In the genomic region with DNA sequence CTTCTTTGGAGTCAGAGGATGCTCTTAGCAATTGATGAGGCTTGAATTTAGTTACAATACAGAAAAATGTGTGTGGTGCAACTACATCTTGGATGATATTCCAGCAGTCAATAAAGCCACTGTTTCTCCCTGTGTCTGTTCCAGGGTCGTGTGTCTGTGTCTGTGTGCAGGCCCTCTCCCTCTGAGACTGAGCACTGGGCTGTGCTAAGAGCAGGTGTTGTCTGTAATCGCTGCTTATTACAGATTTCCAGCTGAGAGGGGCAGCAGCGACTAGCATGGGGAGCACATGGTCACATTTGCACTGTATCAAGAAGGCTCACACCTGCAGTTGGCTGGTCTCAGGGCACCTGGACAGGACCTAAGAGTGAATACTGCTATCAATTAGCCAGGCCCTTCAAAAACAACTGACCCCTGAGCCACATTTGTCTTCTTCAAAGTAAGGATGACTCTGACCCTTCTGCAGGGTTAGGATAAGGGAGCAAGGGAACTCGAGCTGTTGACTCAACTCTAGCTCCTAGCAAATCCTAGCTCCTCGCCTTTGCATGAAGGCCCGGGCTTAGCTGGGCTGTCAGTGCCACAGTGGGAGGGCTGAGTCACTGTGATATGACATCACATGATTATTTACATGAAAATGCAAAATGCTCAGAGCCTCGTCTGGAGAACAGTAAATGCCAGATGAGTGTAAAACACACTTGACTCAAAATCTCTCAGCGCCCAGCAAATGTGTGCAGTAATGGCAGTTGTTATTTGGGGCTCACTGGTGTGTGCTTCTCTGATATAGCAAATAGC, we compare ENCODE assay signal across 16 mouse cellular contexts.
DNase-seq lines count a peak whose midpoint lies in the region; ATAC-seq and TF ChIP-seq lines count a peak whose summit lies in the region.
"Had no signal": no experiment of that assay in that cellular context is flagged by ENCODE, and none has a peak within 500 bp of the region (broad histone marks: within the 10 kb centered on the region; RNA-seq: fewer than 3 reads in every experiment).

No protein-coding gene starts in this region.

- H3K27ac ChIP-seq in layer of hippocampus, adult 2 months, result peak overlapping the region; percentile 78
- 0 out of 2 replicates have a peak overlapping the region, but pooled peaks have one; percentile 5 for H3K27ac ChIP-seq in neural tube, embryonic 13.5 days (replicated peaks)
- H3K27ac ChIP-seq in forebrain, embryonic 16.5 days (ENCODE audit: low read length), result no peak overlapping the region
- H3K27ac ChIP-seq in olfactory bulb, adult 2 months (ENCODE audit: insufficient read depth, low read depth, low read length), result peak overlapping the region; percentile 49
- H3K27ac ChIP-seq: limb, embryonic 10.5 days; liver, embryonic 12.5 days; stomach, embryonic 15.5 days had no signal

- H3K9me3 ChIP-seq in neural tube, embryonic 13.5 days, result no peaks in the 10 kb centered on the region
- no peaks in the 10 kb centered on the region for H3K9me3 ChIP-seq in forebrain, embryonic 16.5 days (ENCODE audit: control insufficient read depth, low read length)
- H3K9me3 ChIP-seq: limb, embryonic 10.5 days; liver, embryonic 12.5 days; stomach, embryonic 15.5 days had no signal

- H3K9ac ChIP-seq in neural tube, embryonic 13.5 days, result no peak overlapping the region
- no peak overlapping the region for H3K9ac ChIP-seq in forebrain, embryonic 16.5 days (replicated peaks; ENCODE audit: low read depth, low read length)
- H3K9ac ChIP-seq: liver, embryonic 12.5 days; stomach, embryonic 15.5 days had no signal

- peak in 1 of 2 experiments; percentile 25 for DNase-seq in layer of hippocampus, adult 2 months (ENCODE audit: low spot score in 2 of 2)
- no peak for DNase-seq in layer of hippocampus, adult 9-10 months (ENCODE audit: low spot score)
- DNase-seq in neural tube, embryonic 10.5 days (ENCODE audit: extremely low spot score, low spot score), result no peak
- DNase-seq: adrenal gland, postnatal 10 days; cerebellum, adult 9-11 months; heart, adult 18-20 months; spleen, adult 18-20 months had no signal

- 53% methylated on average over 8 of the region's 8 CpGs for WGBS in neural tube, embryonic 13.5 days
- WGBS in forebrain, embryonic 16.5 days, result 40% methylated on average over 8 of the region's 8 CpGs
- WGBS in olfactory bulb, adult 2 months, result 35% methylated on average over 8 of the region's 8 CpGs

- no peak overlapping the region for H3K4me3 ChIP-seq in layer of hippocampus, adult 2 months
- no peak overlapping the region for H3K4me3 ChIP-seq in neural tube, embryonic 13.5 days
- no peak overlapping the region for H3K4me3 ChIP-seq in forebrain, embryonic 16.5 days (replicated peaks; ENCODE audit: low read length)
- H3K4me3 ChIP-seq in olfactory bulb, adult 2 months (ENCODE audit: insufficient read depth, low read depth, low read length), result no peak overlapping the region
- H3K4me3 ChIP-seq: limb, embryonic 10.5 days; liver, embryonic 12.5 days; stomach, embryonic 15.5 days had no signal

- no peak for TF ChIP-seq CTCF in layer of hippocampus, adult 2 months (conservative IDR thresholded peaks at IDR 0.05)
- TF ChIP-seq CTCF in olfactory bulb, adult 2 months (IDR thresholded peaks at IDR 0.05; ENCODE audit: insufficient read depth, low read depth, low read length), result no peak

- no peak for ATAC-seq in neural tube, embryonic 13.5 days (ENCODE audit: low read depth)
- ATAC-seq in forebrain, embryonic 16.5 days, result peak; percentile 23; the same call in 1 of the 2 replicates
- no peak for ATAC-seq in cerebellum, adult (ENCODE audit: insufficient number of reproducible peaks, low FRiP score, low TSS enrichment)
- ATAC-seq: CD4-positive, CD25-positive, alpha-beta regulatory T cell, adult 4 months; inflammation-experienced regulatory T-cells, adult 6 months; liver, embryonic 12.5 days had no signal

- no peaks in the 10 kb centered on the region for H3K36me3 ChIP-seq in neural tube, embryonic 13.5 days
- H3K36me3 ChIP-seq in forebrain, embryonic 16.5 days (ENCODE audit: control insufficient read depth, insufficient read depth), result no peaks in the 10 kb centered on the region
- H3K36me3 ChIP-seq: limb, embryonic 10.5 days; liver, embryonic 12.5 days; stomach, embryonic 15.5 days had no signal

- TF ChIP-seq POLR2A in olfactory bulb, adult 2 months (IDR thresholded peaks at IDR 0.05; ENCODE audit: insufficient read depth, low read depth, low read length), result no peak

- peaks cover 6% of the 10 kb centered on the region for H3K4me1 ChIP-seq in neural tube, embryonic 13.5 days (replicated peaks)
- no peaks in the 10 kb centered on the region for H3K4me1 ChIP-seq in forebrain, embryonic 16.5 days (replicated peaks; ENCODE audit: control insufficient read depth, insufficient read depth, low read length)
- H3K4me1 ChIP-seq in olfactory bulb, adult 2 months (ENCODE audit: control insufficient read depth, insufficient read depth, low read length), result peaks cover 10% of the 10 kb centered on the region
- H3K4me1 ChIP-seq: limb, embryonic 10.5 days; liver, embryonic 12.5 days; stomach, embryonic 15.5 days had no signal

- no peaks in the 10 kb centered on the region for H3K27me3 ChIP-seq in neural tube, embryonic 13.5 days
- H3K27me3 ChIP-seq in forebrain, embryonic 16.5 days (replicated peaks; ENCODE audit: control insufficient read depth, insufficient read depth, low read length), result no peaks in the 10 kb centered on the region
- H3K27me3 ChIP-seq: liver, embryonic 12.5 days; stomach, embryonic 15.5 days had no signal

- H3K4me2 ChIP-seq in neural tube, embryonic 13.5 days, result no peak overlapping the region
- no peak overlapping the region for H3K4me2 ChIP-seq in forebrain, embryonic 16.5 days (ENCODE audit: low read length)
- H3K4me2 ChIP-seq: liver, embryonic 12.5 days; stomach, embryonic 15.5 days had no signal
